Mouse (Mus musculus) megakaryocyte, embryonic 14.5 days (primary cell): Measurements from ENCODE around the gene Negr1. TPM values are rescaled to one million over a fixed set of nuclear protein-coding genes. Genes with fewer than 3 reads are reported as not detected.

ENCODE experiments used
- H3K27me3 ChIP-seq: replicated peaks from 2 replicates; pipeline ENCODE3; 2012; ENCODE audit warnings: inconsistent platforms
- H3K36me3 ChIP-seq: replicated peaks from 2 replicates; pipeline ENCODE3; 2012; ENCODE audit warnings: low read length, inconsistent platforms, mixed read lengths
- H3K4me1 ChIP-seq: 2 replicates; pipeline ENCODE4 v1.6.1; 2012; ENCODE audit warnings: inconsistent platforms
- H3K4me3 ChIP-seq: replicated peaks from 2 replicates; pipeline ENCODE3; 2012; ENCODE audit warnings: moderate library complexity, mild to moderate bottlenecking, inconsistent platforms
- H3K9me3 ChIP-seq: 2 replicates; pipeline ENCODE4 v1.6.1; 2012; ENCODE audit warnings: inconsistent platforms
- FLI1 ChIP-seq: IDR thresholded peaks from 2 replicates; pipeline ENCODE4 v1.6.1; 2012; ENCODE audit warnings: low read length, inconsistent platforms, mixed read lengths
- GATA1 ChIP-seq: IDR thresholded peaks from 3 replicates; pipeline ENCODE4 v1.6.1; 2012; ENCODE audit warnings: mixed read lengths, low read length, inconsistent platforms, borderline replicate concordance
- polyA plus RNA-seq: library from polyadenylated mRNA; stranded (reverse); fragments of >175 nt; gene quantifications from 2 replicates; pipeline ENCODE4 v1.2.3, GENCODE M21; 2012; ENCODE audit warnings: low replicate concordance; ENCODE audit not compliant: insufficient read depth

Gene Negr1
- polyA plus RNA-seq, 1 experiment, result not detected

- H3K27me3 ChIP-seq, result no peaks in the 10 kb centered on the region
- no peaks in the 10 kb centered on the region for H3K4me1 ChIP-seq
- TF ChIP-seq FLI1 (no peak), GATA1 (no peak)
- no peaks in the 10 kb centered on the region; the same call in 1 of the 2 replicates for H3K9me3 ChIP-seq
- no peaks in the 10 kb centered on the region for H3K36me3 ChIP-seq
- H3K4me3 ChIP-seq, result no peak overlapping the region
Measured at GRCm38 (mm10) chr3:156885689-156886088, 324.1 kb downstream of the Negr1 start.

- Histone ChIP-seq H3K27me3 (no peaks in the 10 kb centered on the region), H3K4me1 (no peaks in the 10 kb centered on the region), H3K36me3 (no peaks in the 10 kb centered on the region), H3K9me3 (no peaks in the 10 kb centered on the region; the same call in 1 of the 2 replicates), H3K4me3 (no peak overlapping the region)
- TF ChIP-seq FLI1 (no peak), GATA1 (no peak)
Measured at GRCm38 (mm10) chr3:156886915-156887314, 325.3 kb downstream of the Negr1 start.

- Histone ChIP-seq H3K4me1 (no peaks in the 10 kb centered on the region), H3K27me3 (no peaks in the 10 kb centered on the region), H3K4me3 (no peak overlapping the region), H3K36me3 (no peaks in the 10 kb centered on the region), H3K9me3 (no peaks in the 10 kb centered on the region; the same call in 1 of the 2 replicates)
- no peak for TF ChIP-seq GATA1
- TF ChIP-seq FLI1, result no peak
Measured at GRCm38 (mm10) chr3:156890986-156891385, 329.4 kb downstream of the Negr1 start.

GRCm38 (mm10) chr3:156895322-156895721, 333.7 kb downstream of the Negr1 start:
- H3K36me3 ChIP-seq, result no peaks in the 10 kb centered on the region
- no peaks in the 10 kb centered on the region for H3K9me3 ChIP-seq
- H3K27me3 ChIP-seq, result no peaks in the 10 kb centered on the region
- TF ChIP-seq GATA1, result no peak
- TF ChIP-seq FLI1, result no peak
- no peak overlapping the region for H3K4me3 ChIP-seq
- no peaks in the 10 kb centered on the region for H3K4me1 ChIP-seq

- Histone ChIP-seq H3K36me3 (no peaks in the 10 kb centered on the region), H3K27me3 (no peaks in the 10 kb centered on the region), H3K4me3 (no peak overlapping the region), H3K9me3 (no peaks in the 10 kb centered on the region), H3K4me1 (no peaks in the 10 kb centered on the region)
- TF ChIP-seq GATA1, result no peak
- TF ChIP-seq FLI1, result no peak
Measured at GRCm38 (mm10) chr3:156896106-156896505, 334.5 kb downstream of the Negr1 start.

GRCm38 (mm10) chr3:156896552-156896951, 335.0 kb downstream of the Negr1 start:
- Histone ChIP-seq H3K4me1 (no peaks in the 10 kb centered on the region), H3K36me3 (no peaks in the 10 kb centered on the region), H3K27me3 (no peaks in the 10 kb centered on the region), H3K4me3 (no peak overlapping the region), H3K9me3 (no peaks in the 10 kb centered on the region)
- no peak for TF ChIP-seq GATA1
- TF ChIP-seq FLI1, result no peak

GRCm38 (mm10) chr3:156901140-156901539, 339.5 kb downstream of the Negr1 start:
- Histone ChIP-seq H3K36me3 (no peaks in the 10 kb centered on the region), H3K4me1 (no peaks in the 10 kb centered on the region), H3K27me3 (no peaks in the 10 kb centered on the region), H3K9me3 (peaks cover 5% of the 10 kb centered on the region; the same call in 1 of the 2 replicates), H3K4me3 (no peak overlapping the region)
- no peak for TF ChIP-seq FLI1
- TF ChIP-seq GATA1, result no peak

GRCm38 (mm10) chr3:156903925-156904576, 342.5 kb downstream of the Negr1 start:
- Histone ChIP-seq H3K27me3 (no peaks in the 10 kb centered on the region), H3K9me3 (peaks cover 5% of the 10 kb centered on the region; the same call in 1 of the 2 replicates), H3K4me3 (no peak overlapping the region), H3K36me3 (no peaks in the 10 kb centered on the region), H3K4me1 (no peaks in the 10 kb centered on the region)
- TF ChIP-seq FLI1 (no peak), GATA1 (no peak)

- TF ChIP-seq GATA1 (no peak), FLI1 (no peak)
- H3K9me3 ChIP-seq, result 0 out of 2 replicates have a peak, but pooled peaks cover 4% of the 10 kb centered on the region
- H3K36me3 ChIP-seq, result no peaks in the 10 kb centered on the region
- no peak overlapping the region for H3K4me3 ChIP-seq
- no peaks in the 10 kb centered on the region for H3K27me3 ChIP-seq
- no peaks in the 10 kb centered on the region for H3K4me1 ChIP-seq
Measured at GRCm38 (mm10) chr3:156912816-156913215, 351.2 kb downstream of the Negr1 start.

- Histone ChIP-seq H3K27me3 (no peaks in the 10 kb centered on the region), H3K36me3 (no peaks in the 10 kb centered on the region), H3K9me3 (0 out of 2 replicates have a peak, but pooled peaks cover under 1% of the 10 kb centered on the region), H3K4me1 (no peaks in the 10 kb centered on the region), H3K4me3 (no peak overlapping the region)
- TF ChIP-seq GATA1 (no peak), FLI1 (no peak)
Measured at GRCm38 (mm10) chr3:156921369-156921768, 359.8 kb downstream of the Negr1 start.
